Mouse (Mus musculus) spleen, adult 2 months (tissue): ENCODE measurements around the gene Nup205.

Experiments
- CTCF ChIP-seq: fragments of 200-500 bp; IDR thresholded peaks from 2 replicates; pipeline ENCODE4 v1.5.1; 2011; ENCODE audit warnings: mild to moderate bottlenecking, inconsistent platforms; ENCODE audit not compliant: insufficient read depth, insufficient read length, insufficient replicate concordance; ENCODE audit errors: extremely low read depth
- POLR2A ChIP-seq: fragments of 200-500 bp; IDR thresholded peaks from 2 replicates; pipeline ENCODE4 v1.6.1; 2011; ENCODE audit warnings: low read depth, low read length, inconsistent platforms

DNA sequence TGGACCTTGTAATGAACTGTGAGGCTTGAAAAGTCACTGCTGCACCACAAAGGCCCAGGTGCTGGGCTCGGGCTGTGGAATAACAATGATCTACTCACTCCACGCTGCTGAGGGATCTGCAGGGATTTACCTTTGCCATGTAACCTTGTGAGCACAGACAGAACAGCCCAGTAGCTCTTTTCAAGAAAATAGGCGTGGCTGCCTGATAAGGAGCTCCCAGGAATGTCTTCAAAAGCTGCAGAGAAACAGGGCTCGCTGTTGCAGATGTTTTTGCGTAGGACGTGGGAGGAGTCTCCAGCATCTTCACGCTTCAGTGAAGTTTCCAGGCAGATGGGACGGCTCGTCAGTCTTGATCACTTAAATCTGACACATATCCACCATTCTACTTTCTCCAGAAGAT, 66.8 kb downstream of the Nup205 start:
- TF ChIP-seq CTCF (no peak), POLR2A (no peak)
